Mouse (Mus musculus): ENCODE measurements around the gene Rph3a. TPM values are rescaled to one million over a fixed set of nuclear protein-coding genes. Genes with fewer than 3 reads are reported as not detected.

The Rph3a gene
- polyA plus RNA-seq, 1 experiment from 2014 or later, result 25.6 TPM

DNA sequence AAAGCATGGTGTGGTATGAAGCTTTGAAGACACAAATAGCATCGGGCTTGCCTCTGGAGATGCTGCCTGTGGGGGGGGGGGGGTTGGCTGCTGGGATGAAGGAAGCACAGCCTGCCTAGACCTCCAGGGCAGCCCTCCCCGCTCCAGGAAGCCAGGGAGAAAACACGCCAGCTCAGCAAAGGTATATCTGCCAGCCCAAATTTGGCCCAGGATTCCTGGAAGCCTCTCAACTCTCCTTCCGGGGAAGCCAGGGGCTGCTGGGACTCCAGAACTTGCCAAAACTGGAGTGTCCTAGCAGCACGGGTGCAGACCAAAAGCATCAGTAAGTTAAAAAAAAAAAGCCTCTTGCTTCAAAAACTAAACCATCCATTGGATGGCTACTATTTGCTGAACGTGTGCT is 37.6 kb downstream of the Rph3a start:
- 70% methylated on average over 6 of the region's 6 CpGs for WGBS
- peaks cover 6% of the 10 kb centered on the region for H3K27me3 ChIP-seq (replicated peaks)
- H3K4me1 ChIP-seq, result 0 out of 2 replicates have a peak, but pooled peaks cover 4% of the 10 kb centered on the region
- H3K9ac ChIP-seq (replicated peaks), result no peak overlapping the region
- H3K27ac ChIP-seq (replicated peaks), result no peak overlapping the region
- no peak overlapping the region for H3K4me2 ChIP-seq
- no peaks in the 10 kb centered on the region for H3K9me3 ChIP-seq (replicated peaks)
- no peak overlapping the region for H3K4me3 ChIP-seq (replicated peaks)
- ATAC-seq (ENCODE audit: low FRiP score), result no peak
- no peaks in the 10 kb centered on the region for H3K36me3 ChIP-seq

DNA sequence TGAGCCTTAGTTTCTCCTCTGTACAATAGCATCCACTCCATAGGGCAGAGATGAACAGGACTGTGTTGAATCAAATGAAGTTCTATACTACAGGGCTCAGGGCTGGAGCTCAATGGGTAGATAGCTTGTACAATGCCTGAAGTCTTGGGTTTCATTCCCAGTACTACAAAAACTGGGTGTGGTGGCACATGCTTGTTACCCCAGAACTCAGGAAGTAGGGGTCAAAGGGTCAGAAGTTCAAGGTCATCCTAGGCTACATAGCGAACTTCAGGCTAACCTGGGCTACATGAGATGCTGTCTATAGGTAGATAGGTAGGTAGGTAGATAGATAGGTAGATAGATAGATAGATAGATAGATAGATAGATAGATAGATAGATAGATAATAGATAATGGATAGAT is 38.6 kb downstream of the Rph3a start:
- Histone ChIP-seq H3K4me2 (no peak overlapping the region), H3K9me3 (replicated peaks) (no peaks in the 10 kb centered on the region), H3K27me3 (replicated peaks) (peaks cover 6% of the 10 kb centered on the region), H3K27ac (replicated peaks) (no peak overlapping the region), H3K4me3 (replicated peaks) (no peak overlapping the region), H3K36me3 (no peaks in the 10 kb centered on the region), H3K4me1 (0 out of 2 replicates have a peak, but pooled peaks cover 4% of the 10 kb centered on the region), H3K9ac (replicated peaks) (no peak overlapping the region)
- 87% methylated on average over 1 of the region's 1 CpGs for WGBS
- no peak for ATAC-seq (ENCODE audit: low FRiP score)

DNA sequence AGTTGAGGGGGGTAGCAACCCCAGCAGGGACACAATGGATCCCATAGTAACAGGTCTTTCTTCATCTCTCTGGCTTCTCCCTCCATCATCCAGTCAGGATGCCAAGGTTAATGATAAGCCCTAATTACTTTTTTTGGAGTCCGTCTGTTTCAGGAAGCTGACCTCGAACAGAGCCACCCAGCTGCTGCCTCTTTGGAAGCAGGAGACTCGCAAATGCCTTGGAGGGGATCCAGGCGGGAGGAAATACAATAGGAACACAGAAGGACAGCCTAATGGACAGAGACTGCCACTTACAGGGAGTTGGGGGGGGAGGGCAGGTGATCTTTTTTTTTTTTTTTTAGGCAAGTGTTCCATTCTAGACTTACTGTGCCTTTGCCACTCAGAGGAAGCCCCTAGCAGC is 40.2 kb downstream of the Rph3a start:
- Histone ChIP-seq H3K27me3 (replicated peaks) (peaks cover 6% of the 10 kb centered on the region), H3K9ac (replicated peaks) (no peak overlapping the region), H3K36me3 (no peaks in the 10 kb centered on the region), H3K4me1 (0 out of 2 replicates have a peak, but pooled peaks cover 4% of the 10 kb centered on the region), H3K27ac (replicated peaks) (no peak overlapping the region), H3K9me3 (replicated peaks) (no peaks in the 10 kb centered on the region), H3K4me3 (replicated peaks) (no peak overlapping the region), H3K4me2 (no peak overlapping the region)
- WGBS, result 16% methylated on average over 4 of the region's 4 CpGs
- no peak for ATAC-seq (ENCODE audit: low FRiP score)

DNA sequence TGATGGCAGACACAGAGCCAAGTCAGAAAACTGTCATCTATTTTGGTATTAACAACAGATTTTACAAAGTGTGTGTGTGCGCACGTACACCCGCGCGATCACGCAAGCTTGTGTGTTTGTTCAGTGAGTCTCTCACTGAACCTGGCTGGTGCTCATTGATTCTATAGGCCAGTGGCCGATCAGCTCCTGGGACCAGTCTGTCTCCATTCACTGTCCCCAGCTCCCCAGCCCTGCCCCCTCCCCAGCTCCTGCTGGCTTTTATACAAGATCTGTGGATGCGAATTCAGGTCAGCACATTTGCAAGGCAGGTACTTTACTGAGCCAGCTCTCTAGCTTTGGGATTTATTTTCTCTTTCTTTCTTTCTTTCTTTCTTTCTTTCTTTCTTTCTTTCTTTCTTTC is 41.1 kb downstream of the Rph3a start:
- no peaks in the 10 kb centered on the region for H3K9me3 ChIP-seq (replicated peaks)
- no peak overlapping the region for H3K27ac ChIP-seq (replicated peaks)
- peaks cover 3% of the 10 kb centered on the region for H3K27me3 ChIP-seq (replicated peaks)
- 0 out of 2 replicates have a peak, but pooled peaks cover 4% of the 10 kb centered on the region for H3K4me1 ChIP-seq
- H3K36me3 ChIP-seq, result no peaks in the 10 kb centered on the region
- ATAC-seq (ENCODE audit: low FRiP score), result no peak
- WGBS, result 83% methylated on average over 8 of the region's 8 CpGs
- H3K4me3 ChIP-seq (replicated peaks), result no peak overlapping the region
- no peak overlapping the region for H3K9ac ChIP-seq (replicated peaks)
- H3K4me2 ChIP-seq, result no peak overlapping the region

DNA sequence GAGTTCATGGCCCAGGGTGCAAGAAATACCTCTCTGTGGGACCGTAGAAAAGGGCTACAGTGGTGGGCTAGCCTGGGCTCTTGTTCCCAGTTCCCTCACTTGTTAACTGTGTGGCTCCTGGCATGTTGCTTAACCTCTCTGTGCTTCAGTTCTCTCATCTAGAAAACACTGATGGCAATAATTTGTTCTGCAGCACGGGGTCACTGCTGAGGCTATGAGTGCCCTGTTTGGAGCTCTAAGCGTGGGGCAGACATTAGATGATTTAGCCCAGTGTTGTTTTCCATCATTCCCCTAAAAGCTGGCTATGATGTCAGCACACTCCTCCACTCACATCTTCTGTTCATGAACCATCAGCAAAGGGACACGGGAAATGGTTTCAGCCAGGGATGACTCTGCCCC is 41.8 kb downstream of the Rph3a start:
- Histone ChIP-seq H3K36me3 (no peaks in the 10 kb centered on the region), H3K4me2 (no peak overlapping the region), H3K27ac (replicated peaks) (no peak overlapping the region), H3K9ac (replicated peaks) (no peak overlapping the region), H3K9me3 (replicated peaks) (no peaks in the 10 kb centered on the region), H3K4me1 (0 out of 2 replicates have a peak, but pooled peaks cover 4% of the 10 kb centered on the region), H3K27me3 (replicated peaks) (no peaks in the 10 kb centered on the region), H3K4me3 (replicated peaks) (no peak overlapping the region)
- WGBS, result 70% methylated on average over 4 of the region's 4 CpGs
- ATAC-seq (ENCODE audit: low FRiP score), result no peak

DNA sequence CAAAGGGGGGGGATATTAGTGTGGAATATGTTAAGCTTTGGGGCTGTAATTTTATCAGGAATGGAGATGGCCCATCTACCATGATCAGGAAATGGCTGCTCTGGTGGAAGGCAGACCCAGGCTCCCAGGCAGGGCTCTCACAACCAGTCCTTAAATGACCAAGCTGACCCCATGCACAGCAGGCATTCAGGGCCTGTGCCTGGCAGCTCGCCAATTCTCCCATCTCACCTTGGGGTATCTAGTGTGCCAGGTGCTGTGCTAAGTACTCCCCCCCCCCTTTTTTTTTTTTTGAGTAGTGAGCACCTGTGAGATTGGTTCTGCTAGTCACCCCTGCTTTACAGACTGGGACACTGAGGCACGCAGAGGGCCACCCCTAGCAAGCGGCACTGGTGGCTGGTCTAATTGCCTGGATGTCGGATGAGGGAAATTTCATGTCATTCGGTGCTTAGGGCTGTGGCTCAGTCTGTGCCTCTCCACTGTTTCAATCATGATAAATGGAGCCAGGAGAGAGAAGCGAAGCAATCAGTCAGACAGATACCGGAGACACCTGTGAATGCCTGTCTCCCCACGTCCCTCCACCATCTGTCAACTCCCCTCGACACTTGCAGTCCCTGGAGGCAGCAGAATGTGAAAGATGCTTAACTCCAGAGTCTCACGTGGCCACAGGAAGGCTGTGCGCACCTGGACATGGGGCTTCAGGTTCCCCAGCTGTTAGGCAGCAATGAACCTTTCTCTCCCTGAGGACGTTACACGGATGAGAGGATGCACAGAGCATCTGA is 42.3 kb downstream of the Rph3a start:
- no peaks in the 10 kb centered on the region for H3K36me3 ChIP-seq
- H3K4me1 ChIP-seq, result 0 out of 2 replicates have a peak, but pooled peaks cover 4% of the 10 kb centered on the region
- no peak overlapping the region for H3K4me2 ChIP-seq
- 68% methylated on average over 13 of the region's 13 CpGs for WGBS
- ATAC-seq (ENCODE audit: low FRiP score), result no peak
- H3K9ac ChIP-seq (replicated peaks), result no peak overlapping the region
- no peaks in the 10 kb centered on the region for H3K9me3 ChIP-seq (replicated peaks)
- H3K27me3 ChIP-seq (replicated peaks), result no peaks in the 10 kb centered on the region
- no peak overlapping the region for H3K27ac ChIP-seq (replicated peaks)
- no peak overlapping the region for H3K4me3 ChIP-seq (replicated peaks)

DNA sequence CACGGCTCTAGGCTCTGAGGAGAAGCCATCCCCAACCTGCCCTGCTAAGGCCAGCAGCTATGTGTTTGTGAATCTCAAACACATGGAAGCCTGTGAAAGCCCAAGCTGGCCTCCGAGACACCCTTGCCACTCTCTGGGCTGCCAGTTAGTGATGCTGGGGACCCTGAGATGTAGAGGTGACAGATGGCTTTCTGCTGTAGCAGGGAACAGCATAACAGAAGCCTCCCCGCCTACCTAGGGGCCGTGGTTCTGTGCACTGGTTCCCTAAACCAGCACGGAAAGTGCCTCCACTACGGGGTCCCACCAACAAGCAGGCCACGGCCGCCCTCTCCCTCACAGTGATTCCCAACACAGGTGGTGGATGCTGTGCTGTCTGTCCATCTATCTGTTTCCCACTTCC is 43.0 kb downstream of the Rph3a start:
- no peak overlapping the region for H3K9ac ChIP-seq (replicated peaks)
- 90% methylated on average over 8 of the region's 8 CpGs for WGBS
- no peaks in the 10 kb centered on the region for H3K9me3 ChIP-seq (replicated peaks)
- no peak overlapping the region for H3K27ac ChIP-seq (replicated peaks)
- no peak overlapping the region for H3K4me2 ChIP-seq
- H3K36me3 ChIP-seq, result no peaks in the 10 kb centered on the region
- H3K4me1 ChIP-seq, result 0 out of 2 replicates have a peak, but pooled peaks cover 4% of the 10 kb centered on the region
- no peak overlapping the region for H3K4me3 ChIP-seq (replicated peaks)
- no peak for ATAC-seq (ENCODE audit: low FRiP score)
- no peaks in the 10 kb centered on the region for H3K27me3 ChIP-seq (replicated peaks)

DNA sequence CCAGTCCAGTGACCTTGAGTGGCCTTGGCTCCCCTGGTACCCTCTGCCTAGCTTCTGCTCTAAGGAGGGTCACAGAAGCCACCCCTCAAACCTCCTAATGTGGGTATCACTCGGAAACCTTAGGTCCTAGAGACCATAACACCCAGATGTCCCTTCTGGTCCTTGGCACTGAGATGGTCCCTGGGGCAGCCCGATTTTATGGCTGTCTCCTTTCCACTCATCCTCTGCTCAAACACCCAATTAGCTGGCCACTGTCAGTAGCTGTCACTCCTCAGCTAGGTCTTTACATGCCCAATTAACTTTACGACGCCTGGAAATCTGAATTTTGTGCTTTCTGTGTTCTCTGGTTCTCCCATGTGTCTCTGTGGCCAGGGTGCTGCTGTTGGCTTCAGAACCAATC is 43.7 kb downstream of the Rph3a start:
- Histone ChIP-seq H3K4me1 (0 out of 2 replicates have a peak, but pooled peaks cover 4% of the 10 kb centered on the region), H3K4me3 (replicated peaks) (no peak overlapping the region), H3K9me3 (replicated peaks) (no peaks in the 10 kb centered on the region), H3K9ac (replicated peaks) (no peak overlapping the region), H3K36me3 (no peaks in the 10 kb centered on the region), H3K27ac (replicated peaks) (no peak overlapping the region), H3K27me3 (replicated peaks) (no peaks in the 10 kb centered on the region), H3K4me2 (no peak overlapping the region)
- 55% methylated on average over 4 of the region's 4 CpGs for WGBS
- ATAC-seq (ENCODE audit: low FRiP score), result no peak

DNA sequence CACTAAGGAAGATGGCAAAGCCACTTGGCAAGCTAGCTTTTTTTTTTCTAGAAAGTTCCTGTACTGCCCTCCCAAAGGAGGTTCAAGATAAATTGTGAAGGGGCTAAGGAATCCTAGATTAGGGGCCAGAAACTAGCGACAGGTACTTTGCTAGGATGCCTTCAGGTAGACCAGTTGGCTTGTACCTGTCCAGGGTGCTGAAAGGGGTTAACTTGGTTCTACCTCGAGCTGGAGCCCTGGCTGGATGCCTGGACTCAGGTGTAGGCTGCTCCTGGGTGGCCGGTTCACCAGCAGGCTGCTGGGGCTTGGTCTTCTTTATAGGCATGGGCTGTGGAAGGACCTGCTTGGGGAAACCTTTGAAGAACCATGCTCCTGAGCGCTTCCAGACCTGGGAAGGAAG is 48.9 kb downstream of the Rph3a start:
- ATAC-seq (ENCODE audit: low FRiP score), result no peak
- WGBS, result 61% methylated on average over 4 of the region's 4 CpGs
- Histone ChIP-seq H3K27me3 (replicated peaks) (no peaks in the 10 kb centered on the region), H3K9ac (replicated peaks) (no peak overlapping the region), H3K4me3 (replicated peaks) (no peak overlapping the region), H3K27ac (replicated peaks) (no peak overlapping the region), H3K9me3 (replicated peaks) (no peaks in the 10 kb centered on the region), H3K4me2 (no peak overlapping the region), H3K4me1 (no peaks in the 10 kb centered on the region), H3K36me3 (peaks cover 4% of the 10 kb centered on the region; the same call in 1 of the 2 replicates)

DNA sequence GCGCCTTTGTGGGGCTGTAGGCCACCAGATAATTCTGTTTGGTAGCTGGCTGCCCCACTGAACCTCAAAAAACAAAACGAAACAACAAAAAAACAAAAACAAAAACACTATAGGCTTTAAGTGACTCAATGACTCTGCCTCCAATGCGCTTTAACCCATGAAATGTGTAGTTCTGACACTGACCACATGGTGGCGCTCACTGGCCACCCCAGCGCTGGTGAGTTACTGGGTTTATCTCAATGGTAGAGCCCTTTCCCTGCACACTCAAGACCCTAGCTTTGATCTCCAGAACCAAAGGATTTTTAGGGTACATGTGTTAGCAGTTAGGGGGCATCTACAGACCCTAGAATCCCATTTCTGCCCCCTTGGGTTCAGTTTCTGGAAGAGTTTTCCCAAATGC is 55.9 kb downstream of the Rph3a start:
- no peak for ATAC-seq (ENCODE audit: low FRiP score)
- Histone ChIP-seq H3K4me3 (replicated peaks) (no peak overlapping the region), H3K36me3 (peaks cover 4% of the 10 kb centered on the region; the same call in 1 of the 2 replicates), H3K4me1 (no peaks in the 10 kb centered on the region), H3K9ac (replicated peaks) (no peak overlapping the region), H3K27me3 (replicated peaks) (peaks cover 11% of the 10 kb centered on the region; the same call in 1 of the 2 replicates), H3K9me3 (replicated peaks) (no peaks in the 10 kb centered on the region), H3K27ac (replicated peaks) (no peak overlapping the region), H3K4me2 (no peak overlapping the region)
- 17% methylated on average over 5 of the region's 5 CpGs for WGBS

DNA sequence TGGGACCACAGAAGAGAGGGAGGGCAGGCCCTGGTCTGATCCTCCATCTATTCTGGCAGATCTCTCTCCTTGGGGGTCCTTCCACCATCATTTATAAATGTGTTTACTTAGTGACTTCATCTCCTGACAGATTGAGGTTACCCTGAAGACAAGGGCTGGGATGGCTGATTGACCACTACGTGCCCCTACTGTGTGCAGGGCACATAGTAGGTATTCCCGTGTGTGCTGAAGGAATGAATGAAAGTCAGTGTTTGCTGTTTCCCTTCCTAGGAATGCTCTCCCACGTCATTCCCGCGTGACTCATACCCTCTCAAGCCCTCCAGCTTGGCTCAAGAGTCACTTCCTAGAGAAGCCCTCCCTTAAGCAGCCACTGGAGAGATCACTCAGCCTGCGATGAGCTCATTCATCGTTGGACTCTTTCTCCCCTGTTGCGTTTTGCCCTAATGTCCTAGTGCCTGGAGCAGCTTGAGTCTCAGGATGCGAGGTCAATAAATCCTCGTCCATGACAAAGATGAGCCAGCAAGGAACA is 57.6 kb downstream of the Rph3a start:
- no peaks in the 10 kb centered on the region for H3K36me3 ChIP-seq
- H3K4me3 ChIP-seq (replicated peaks), result no peak overlapping the region
- H3K4me1 ChIP-seq, result no peaks in the 10 kb centered on the region
- H3K9me3 ChIP-seq (replicated peaks), result no peaks in the 10 kb centered on the region
- WGBS, result 68% methylated on average over 10 of the region's 10 CpGs
- peaks cover 11% of the 10 kb centered on the region; the same call in 1 of the 2 replicates for H3K27me3 ChIP-seq (replicated peaks)
- no peak overlapping the region for H3K4me2 ChIP-seq
- H3K27ac ChIP-seq (replicated peaks), result no peak overlapping the region
- ATAC-seq (ENCODE audit: low FRiP score), result no peak
- H3K9ac ChIP-seq (replicated peaks), result no peak overlapping the region

DNA sequence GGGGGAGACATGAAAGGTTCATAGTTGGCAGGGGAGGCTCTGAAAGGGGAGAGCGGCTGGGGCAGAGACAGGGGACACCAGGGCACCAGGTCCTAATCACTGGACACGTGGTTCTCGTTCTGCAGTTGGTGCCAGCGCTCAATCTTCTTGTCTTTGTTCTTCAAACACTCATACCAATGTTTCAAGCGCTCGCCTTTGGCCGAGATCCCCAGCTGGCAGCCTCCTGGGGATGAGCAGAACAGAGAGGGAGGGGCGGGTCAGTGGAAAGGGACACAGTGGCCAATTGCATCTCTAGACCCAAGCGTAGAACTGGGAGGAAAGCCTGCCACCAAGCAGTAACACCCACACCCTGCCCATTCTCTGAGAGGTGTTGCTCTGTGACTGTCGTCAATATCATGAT is 67.8 kb downstream of the Rph3a start:
- Histone ChIP-seq H3K9ac (replicated peaks) (no peak overlapping the region), H3K27me3 (replicated peaks) (no peaks in the 10 kb centered on the region), H3K4me3 (replicated peaks) (no peak overlapping the region), H3K4me2 (no peak overlapping the region), H3K27ac (replicated peaks) (no peak overlapping the region), H3K9me3 (replicated peaks) (no peaks in the 10 kb centered on the region), H3K36me3 (no peaks in the 10 kb centered on the region), H3K4me1 (no peaks in the 10 kb centered on the region)
- ATAC-seq (ENCODE audit: low FRiP score), result no peak
- 76% methylated on average over 10 of the region's 10 CpGs for WGBS

Measured in neural tube, embryonic 15.5 days (tissue).